Mouse (Mus musculus): ENCODE results near the gene Arnt2.

DNA sequence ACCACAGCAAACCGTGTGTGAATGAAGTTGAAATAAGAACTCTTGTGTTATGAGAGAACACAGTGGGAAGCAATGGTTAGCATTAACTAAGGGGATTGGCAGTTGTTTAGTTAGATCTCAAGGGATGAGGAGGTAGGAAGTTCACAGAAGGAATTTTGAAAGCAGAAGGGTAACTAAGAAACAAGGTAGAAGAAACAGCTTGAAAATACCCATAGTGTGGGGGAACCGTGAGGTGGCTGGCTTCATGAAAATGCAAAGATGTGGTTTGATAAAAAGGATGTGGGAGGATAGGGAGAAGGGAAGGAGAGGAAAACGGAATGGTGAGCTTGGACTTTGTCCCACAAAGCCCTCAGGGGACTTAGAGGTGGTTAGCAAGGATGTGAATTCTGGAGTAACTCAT lies 125.0 kb downstream of the Arnt2 start:
- no peak for TF ChIP-seq SIN3A (IDR thresholded peaks at IDR 0.05; ENCODE audit: low read length)
- no peak for TF ChIP-seq NRF1 (IDR thresholded peaks at IDR 0.05; ENCODE audit: low read depth, low read length)
- no peak for TF ChIP-seq MAFK (IDR thresholded peaks at IDR 0.05; ENCODE audit: insufficient replicate concordance, low read length)
- TF ChIP-seq HCFC1 (IDR thresholded peaks at IDR 0.05; ENCODE audit: low read depth, low read length) = no peak
- TF ChIP-seq EP300 (IDR thresholded peaks at IDR 0.05; ENCODE audit: low read length) = no peak
- TF ChIP-seq POLR2A (IDR thresholded peaks at IDR 0.05; ENCODE audit: low read depth, low read length) = no peak
- no peak for TF ChIP-seq TBP (conservative IDR thresholded peaks at IDR 0.05; ENCODE audit: low read depth, low read length)
- TF ChIP-seq CTCF (conservative IDR thresholded peaks at IDR 0.05 in 1 of 2, IDR thresholded peaks at IDR 0.05 in 1 of 2; ENCODE audit: low read depth in 2 of 2, low read length in 2 of 2) = no peak
